Mouse (Mus musculus) G1E (cell line): ENCODE data around the gene Jag2. TPM values are rescaled to one million over a fixed set of nuclear protein-coding genes. Genes with fewer than 3 reads are reported as not detected.

Experiments
- ATAC-seq: 2 replicates; pipeline ENCODE4 v1.8.0; 2016; ENCODE audit warnings: mild to moderate bottlenecking; ENCODE audit not compliant: insufficient number of reproducible peaks, poor library complexity, low FRiP score, severe bottlenecking; ENCODE audit errors: extremely low read depth
- DNase-seq: peaks from one replicate; pipeline ENCODE4 v3.0.0; 2012; ENCODE audit warnings: low spot score
- H3K27me3 ChIP-seq: 2 replicates; pipeline ENCODE4 v1.6.1; 2012; ENCODE audit warnings: mild to moderate bottlenecking, low read length, inconsistent platforms; ENCODE audit not compliant: insufficient read depth
- H3K36me3 ChIP-seq: replicated peaks from 2 replicates; pipeline ENCODE3; 2012; ENCODE audit warnings: mild to moderate bottlenecking, inconsistent platforms
- H3K4me1 ChIP-seq: 2 replicates; pipeline ENCODE4 v1.6.1; 2012; ENCODE audit warnings: low read depth, low read length, inconsistent platforms, mixed read lengths; ENCODE audit not compliant: insufficient read depth
- H3K4me3 ChIP-seq: 2 replicates; pipeline ENCODE4 v1.5.1; 2012; ENCODE audit warnings: low read depth, mild to moderate bottlenecking, inconsistent platforms, low read length, moderate library complexity, mixed read lengths
- H3K9me3 ChIP-seq: replicated peaks from 2 replicates; pipeline ENCODE4 v1.6.1; 2012; ENCODE audit warnings: inconsistent platforms
- CTCF ChIP-seq: IDR thresholded peaks from 2 replicates; pipeline ENCODE4 v1.5.1; 2012; ENCODE audit warnings: low read depth, low read length, inconsistent platforms, mixed read lengths
- GATA1 ChIP-seq: IDR thresholded peaks from 2 replicates; pipeline ENCODE4 v1.6.1; 2012; ENCODE audit warnings: borderline replicate concordance, low read length, inconsistent platforms, mixed read lengths
- GATA2 ChIP-seq: IDR thresholded peaks from 2 replicates; pipeline ENCODE4 v1.6.1; 2012; ENCODE audit warnings: low read depth, low read length, inconsistent platforms, borderline replicate concordance
- POLR2AphosphoS5 ChIP-seq: IDR thresholded peaks from 2 replicates; pipeline ENCODE4 v1.6.1; 2012; ENCODE audit warnings: low read depth, low read length, inconsistent platforms; ENCODE audit not compliant: insufficient replicate concordance
- TAL1 ChIP-seq: conservative IDR thresholded peaks from 2 replicates; pipeline ENCODE4 v1.6.1; 2012; ENCODE audit warnings: low read depth, low read length, inconsistent platforms, mixed read lengths
- polyA plus RNA-seq: library from polyadenylated mRNA; stranded (reverse); fragments of >175 nt; gene quantifications from 2 replicates; pipeline ENCODE4 v1.2.3, GENCODE M21; 2012
- total RNA-seq, 2 experiments: library from RNA; stranded (forward) in 1 of 2; stranded (reverse) in 1 of 2; fragments of 200-1000 nt in 1 of 2; fragments of >200 nt in 1 of 2; fragmentation: Nextera tagmentation in 1 of 2; gene quantifications; 2 replicates each; pipeline ENCODE4 v1.2.3; 2014 to 2017

Gene Jag2
- total and polyA plus RNA-seq, 3 experiments = 0.44 to 1.8 (median 0.60) TPM

DNA sequence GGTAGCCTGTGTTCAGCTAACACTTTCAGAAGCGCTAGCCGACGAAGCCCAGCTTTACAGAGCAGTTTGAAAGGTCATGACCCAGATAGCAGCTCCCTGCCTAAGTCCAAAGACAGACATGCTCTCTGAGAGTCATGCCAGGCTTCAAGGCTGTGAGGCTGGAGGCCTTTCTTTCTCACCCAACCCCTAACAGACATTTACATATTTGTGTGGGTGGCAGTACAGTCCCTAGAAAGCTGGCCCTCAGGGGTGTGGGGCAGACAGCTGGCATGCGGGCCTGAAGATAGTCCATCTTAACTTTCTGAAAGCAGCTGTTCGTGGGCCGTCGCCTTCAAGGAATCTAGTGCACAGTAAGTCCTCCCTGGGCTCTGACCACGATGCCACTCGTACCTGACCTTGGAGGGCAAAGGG, 67.7 kb downstream of the Jag2 start:
- Histone ChIP-seq H3K4me3 (no peak overlapping the region), H3K4me1 (no peaks in the 10 kb centered on the region; the same call in 1 of the 2 replicates), H3K36me3 (no peaks in the 10 kb centered on the region), H3K27me3 (peaks cover 18% of the 10 kb centered on the region), H3K9me3 (no peaks in the 10 kb centered on the region)
- TF ChIP-seq GATA1 (no peak), GATA2 (no peak), POLR2AphosphoS5 (no peak), TAL1 (no peak), CTCF (no peak)
- DNase-seq (no peak), ATAC-seq (no peak)

DNA sequence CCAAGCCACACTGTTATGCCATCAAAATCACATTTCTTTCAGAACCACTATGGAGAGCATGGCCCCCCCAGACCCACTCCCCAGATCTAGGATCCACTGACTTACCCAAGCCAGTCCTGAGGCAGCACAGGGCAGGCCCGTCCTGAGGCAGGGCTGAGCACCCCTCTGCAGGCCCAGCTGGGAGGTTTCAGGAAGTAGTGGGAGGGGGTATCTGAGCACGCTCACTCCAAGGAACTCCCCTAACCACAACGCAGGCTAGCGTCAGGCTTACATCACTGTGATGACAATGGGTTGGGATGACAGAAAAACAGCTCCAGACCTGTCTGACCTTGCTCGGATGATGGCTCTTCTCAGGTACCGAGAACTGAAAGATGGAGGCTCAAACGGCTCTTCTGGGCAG, 68.8 kb downstream of the Jag2 start:
- no peak overlapping the region for H3K4me3 ChIP-seq
- H3K4me1 ChIP-seq = no peaks in the 10 kb centered on the region
- no peak for DNase-seq

DNA sequence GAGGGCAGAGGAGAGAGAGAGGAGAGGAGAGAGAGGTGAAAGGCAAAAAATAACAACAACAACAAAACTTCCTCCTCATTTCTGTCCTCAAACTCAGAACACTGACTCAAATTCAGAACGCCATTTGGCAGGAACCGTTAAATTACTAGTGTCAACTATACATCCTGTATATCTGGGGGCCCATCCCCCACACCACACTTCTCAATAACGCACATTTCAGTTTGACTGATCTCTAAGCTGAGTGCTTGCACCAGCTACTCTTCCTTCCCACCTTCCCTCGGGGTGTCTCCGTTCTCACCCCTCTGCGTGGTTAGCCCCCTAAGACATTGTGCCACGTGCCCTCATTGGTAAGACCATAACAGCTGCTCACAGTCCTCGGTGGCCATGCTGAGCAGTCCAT, 69.6 kb downstream of the Jag2 start:
- H3K36me3 ChIP-seq = no peaks in the 10 kb centered on the region
- ATAC-seq (no peak), DNase-seq (no peak)
- no peaks in the 10 kb centered on the region for H3K9me3 ChIP-seq
- H3K4me3 ChIP-seq = no peak overlapping the region
- no peak for TF ChIP-seq POLR2AphosphoS5
- no peak for TF ChIP-seq TAL1
- TF ChIP-seq CTCF = no peak
- no peak for TF ChIP-seq GATA1
- no peaks in the 10 kb centered on the region for H3K4me1 ChIP-seq
- peaks cover 13% of the 10 kb centered on the region for H3K27me3 ChIP-seq

More for the DNA sequence above, 68.8 kb downstream of the Jag2 start:
- Histone ChIP-seq H3K36me3 (no peaks in the 10 kb centered on the region), H3K27me3 (peaks cover 18% of the 10 kb centered on the region), H3K9me3 (no peaks in the 10 kb centered on the region)
- TF ChIP-seq POLR2AphosphoS5 = no peak
- TF ChIP-seq CTCF = no peak
- no peak for TF ChIP-seq GATA1
- no peak for TF ChIP-seq GATA2
- no peak for TF ChIP-seq TAL1
- ATAC-seq = no peak

DNA sequence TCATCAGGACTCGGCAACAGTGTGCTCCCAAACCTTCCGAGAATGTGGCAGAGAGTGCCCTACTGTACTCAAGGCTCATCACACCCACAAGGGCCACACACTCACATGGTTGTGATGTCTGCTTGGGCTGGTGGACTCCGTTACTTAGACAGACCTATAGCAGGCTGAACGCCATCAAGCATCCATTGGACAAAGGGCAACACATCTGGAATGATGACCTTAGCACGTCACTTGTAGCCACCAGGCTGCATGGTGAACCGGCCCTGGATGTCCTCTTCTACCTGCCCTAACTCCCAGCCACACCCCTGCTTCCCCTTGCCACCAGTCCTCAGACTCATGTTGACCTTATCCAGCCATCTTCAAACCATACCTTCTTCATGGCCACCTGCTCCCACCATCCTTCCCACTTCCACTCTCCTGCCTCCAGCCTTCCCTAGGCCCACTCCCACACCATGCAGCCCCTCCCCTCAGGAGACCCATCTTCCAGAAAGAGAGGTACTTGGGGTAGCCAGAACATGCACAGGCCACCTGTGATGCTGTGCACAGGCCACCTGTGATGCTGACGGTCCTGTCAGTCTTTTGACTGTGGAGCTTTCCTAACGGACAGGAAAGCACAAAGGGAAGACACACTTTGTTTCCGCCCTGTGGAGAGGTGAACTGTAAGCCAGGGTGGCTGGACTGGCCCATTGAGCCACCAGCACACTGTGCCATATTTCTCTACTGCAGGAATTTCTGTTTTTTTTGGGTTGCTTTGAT, 70.8 kb downstream of the Jag2 start:
- H3K4me1 ChIP-seq = no peaks in the 10 kb centered on the region
- no peak overlapping the region for H3K4me3 ChIP-seq
- TF ChIP-seq GATA2 (no peak), CTCF (no peak), POLR2AphosphoS5 (no peak), TAL1 (no peak), GATA1 (no peak)
- ATAC-seq (no peak), DNase-seq (no peak)
- no peaks in the 10 kb centered on the region for H3K36me3 ChIP-seq
- H3K9me3 ChIP-seq = no peaks in the 10 kb centered on the region
- H3K27me3 ChIP-seq = peaks cover 14% of the 10 kb centered on the region

Other genes with a start within 250 kb of the Jag2 start
- not detected in 2 replicates for gene Cep170b, start 209.3 kb downstream of the Jag2 start, total RNA-seq (2014; fragmentation: Nextera tagmentation)
- 0.29 and 0.87 TPM in 2 replicates for gene Cep170b, start 209.3 kb downstream of the Jag2 start, total RNA-seq (2017)
- not detected in 2 replicates for gene Cep170b, start 209.3 kb downstream of the Jag2 start, polyA plus RNA-seq
- 3.4 TPM in 1 of 2 replicates, not detected in the other for gene Pld4, start 169.1 kb downstream of the Jag2 start, total RNA-seq (2014; fragmentation: Nextera tagmentation)
- 0.58 and 1.0 TPM in 2 replicates for gene Pld4, start 169.1 kb downstream of the Jag2 start, total RNA-seq (2017)
- gene Pld4, start 169.1 kb downstream of the Jag2 start, polyA plus RNA-seq = 0.54 and 0.89 TPM in 2 replicates
- not detected in 2 replicates for gene Ahnak2, start 127.1 kb downstream of the Jag2 start, total RNA-seq (2014; fragmentation: Nextera tagmentation)
- 0.17 and 0.22 TPM in 2 replicates for gene Ahnak2, start 127.1 kb downstream of the Jag2 start, total RNA-seq (2017)
- gene Ahnak2, start 127.1 kb downstream of the Jag2 start, polyA plus RNA-seq = 0.02 TPM in 2 replicates
- 0.49 and 0.83 TPM in 2 replicates for gene Clba1, start 120.8 kb downstream of the Jag2 start, total RNA-seq (2014; fragmentation: Nextera tagmentation)
- gene Clba1, start 120.8 kb downstream of the Jag2 start, total RNA-seq (2017) = 1.5 and 2.8 TPM in 2 replicates
- 5.3 and 7.5 TPM in 2 replicates for gene Clba1, start 120.8 kb downstream of the Jag2 start, polyA plus RNA-seq
- 131 and 140 TPM in 2 replicates for gene Cdca4, start 100.4 kb downstream of the Jag2 start, total RNA-seq (2014; fragmentation: Nextera tagmentation)
- 120 and 124 TPM in 2 replicates for gene Cdca4, start 100.4 kb downstream of the Jag2 start, total RNA-seq (2017)
- gene Cdca4, start 100.4 kb downstream of the Jag2 start, polyA plus RNA-seq = 51.2 and 56.8 TPM in 2 replicates
- gene Gpr132, start 61.5 kb downstream of the Jag2 start, total RNA-seq (2014; fragmentation: Nextera tagmentation) = not detected in 2 replicates
- gene Gpr132, start 61.5 kb downstream of the Jag2 start, total RNA-seq (2017) = 0.11 TPM in 1 of 2 replicates, not detected in the other
- gene Gpr132, start 61.5 kb downstream of the Jag2 start, polyA plus RNA-seq = 0.08 and 0.14 TPM in 2 replicates
- 6.2 and 9.2 TPM in 2 replicates for gene Nudt14, start 12.3 kb upstream of the Jag2 start, total RNA-seq (2014; fragmentation: Nextera tagmentation)
- 22.2 and 28.1 TPM in 2 replicates for gene Nudt14, start 12.3 kb upstream of the Jag2 start, total RNA-seq (2017)
- 13.3 and 13.7 TPM in 2 replicates for gene Nudt14, start 12.3 kb upstream of the Jag2 start, polyA plus RNA-seq
- gene Btbd6, start 46.7 kb upstream of the Jag2 start, total RNA-seq (2014; fragmentation: Nextera tagmentation) = 9.0 and 15.9 TPM in 2 replicates
- 10.2 and 11.1 TPM in 2 replicates for gene Btbd6, start 46.7 kb upstream of the Jag2 start, total RNA-seq (2017)
- 68.3 and 101 TPM in 2 replicates for gene Btbd6, start 46.7 kb upstream of the Jag2 start, polyA plus RNA-seq
- 63.4 and 95.9 TPM in 2 replicates for gene Brf1, start 70.9 kb upstream of the Jag2 start, total RNA-seq (2014; fragmentation: Nextera tagmentation)
- gene Brf1, start 70.9 kb upstream of the Jag2 start, total RNA-seq (2017) = 76.4 and 77.1 TPM in 2 replicates
- gene Brf1, start 70.9 kb upstream of the Jag2 start, polyA plus RNA-seq = 44.0 and 46.8 TPM in 2 replicates
- 45.0 and 47.0 TPM in 2 replicates for gene Pacs2, start 84.7 kb upstream of the Jag2 start, total RNA-seq (2014; fragmentation: Nextera tagmentation)
- 17.0 and 18.3 TPM in 2 replicates for gene Pacs2, start 84.7 kb upstream of the Jag2 start, total RNA-seq (2017)
- gene Pacs2, start 84.7 kb upstream of the Jag2 start, polyA plus RNA-seq = 19.9 and 21.1 TPM in 2 replicates
- not detected in 2 replicates for gene Tex22, start 144.7 kb upstream of the Jag2 start, total RNA-seq (2014; fragmentation: Nextera tagmentation)
- 0.17 and 0.38 TPM in 2 replicates for gene Tex22, start 144.7 kb upstream of the Jag2 start, total RNA-seq (2017)
- not detected in 2 replicates for gene Tex22, start 144.7 kb upstream of the Jag2 start, polyA plus RNA-seq
- gene Mta1, start 168.5 kb upstream of the Jag2 start, total RNA-seq (2014; fragmentation: Nextera tagmentation) = 269 and 277 TPM in 2 replicates
- gene Mta1, start 168.5 kb upstream of the Jag2 start, total RNA-seq (2017) = 38.3 and 48.5 TPM in 2 replicates
- 489 and 507 TPM in 2 replicates for gene Mta1, start 168.5 kb upstream of the Jag2 start, polyA plus RNA-seq
- gene Crip2, start 210.5 kb upstream of the Jag2 start, total RNA-seq (2014; fragmentation: Nextera tagmentation) = 3.9 TPM in 1 of 2 replicates, not detected in the other
- 1.3 and 1.8 TPM in 2 replicates for gene Crip2, start 210.5 kb upstream of the Jag2 start, total RNA-seq (2017)
- 9.5 and 9.6 TPM in 2 replicates for gene Crip2, start 210.5 kb upstream of the Jag2 start, polyA plus RNA-seq
- 31.5 and 42.4 TPM in 2 replicates for gene Crip1, start 216.5 kb upstream of the Jag2 start, total RNA-seq (2014; fragmentation: Nextera tagmentation)
- gene Crip1, start 216.5 kb upstream of the Jag2 start, total RNA-seq (2017) = 897 and 989 TPM in 2 replicates
- gene Crip1, start 216.5 kb upstream of the Jag2 start, polyA plus RNA-seq = 143 and 174 TPM in 2 replicates
- 8.4 and 13.7 TPM in 2 replicates for gene Tedc1, start 226.6 kb upstream of the Jag2 start, total RNA-seq (2014; fragmentation: Nextera tagmentation)
- 9.3 and 13.0 TPM in 2 replicates for gene Tedc1, start 226.6 kb upstream of the Jag2 start, total RNA-seq (2017)
- 31.4 and 35.1 TPM in 2 replicates for gene Tedc1, start 226.6 kb upstream of the Jag2 start, polyA plus RNA-seq